Mouse (Mus musculus) embryonic facial prominence, embryonic 11.5 days (tissue): ENCODE data around the gene Rere. TPM values are rescaled to one million over a fixed set of nuclear protein-coding genes. Genes with fewer than 3 reads are reported as not detected.
"Not testable (repeated sequence)": the region's sequence is repeated elsewhere in the genome, so short reads cannot be mapped to it uniquely, and the experiment has no call there.

Experiments
- ATAC-seq: fragments of 200-750 bp; cut with Nextera tagmentation; replicated peaks from 2 replicates; pipeline ENCODE4 v1.8.0; 2017; ENCODE audit warnings: low read depth; ENCODE audit not compliant: insufficient number of reproducible peaks, low FRiP score, low TSS enrichment
- DNase-seq: peaks from one replicate; pipeline ENCODE4 v3.0.0-alpha.2; 2015; ENCODE audit warnings: low spot score
- H3K27ac ChIP-seq: fragments of 300-500 bp; sonication (generic); replicated peaks from 2 replicates; pipeline ENCODE4 v1.5.1; 2014; ENCODE audit warnings: mild to moderate bottlenecking, low read depth, low read length, control low read depth
- H3K27me3 ChIP-seq: fragments of 300-500 bp; sonication (generic); 2 replicates; pipeline ENCODE4 v1.6.1; 2014; ENCODE audit warnings: mild to moderate bottlenecking, low read length, moderate library complexity, mixed read lengths; ENCODE audit not compliant: control insufficient read depth, insufficient read depth
- H3K36me3 ChIP-seq: fragments of 300-500 bp; sonication (generic); replicated peaks from 2 replicates; pipeline ENCODE4 v1.6.1; 2014; ENCODE audit warnings: low read depth, mild to moderate bottlenecking, low read length, moderate library complexity, mixed read lengths; ENCODE audit not compliant: control insufficient read depth, insufficient read depth
- H3K4me1 ChIP-seq: fragments of 300-500 bp; sonication (generic); 2 replicates; pipeline ENCODE4 v1.6.1; 2014; ENCODE audit warnings: low read length, mixed read lengths; ENCODE audit not compliant: control insufficient read depth, insufficient read depth
- H3K4me2 ChIP-seq: fragments of 300-500 bp; sonication (generic); 2 replicates; pipeline ENCODE4 v1.6.1; 2014; ENCODE audit warnings: low read depth, mild to moderate bottlenecking, control low read depth, low read length, moderate library complexity
- H3K4me3 ChIP-seq: fragments of 300-500 bp; sonication (generic); 2 replicates; pipeline ENCODE4 v1.5.1; 2014; ENCODE audit warnings: low read depth, low read length, control low read depth
- H3K9ac ChIP-seq: fragments of 300-500 bp; sonication (generic); replicated peaks from 2 replicates; pipeline ENCODE4 v1.6.1; 2014; ENCODE audit warnings: mild to moderate bottlenecking, control low read depth, low read length
- H3K9me3 ChIP-seq: fragments of 300-500 bp; sonication (generic); replicated peaks from 2 replicates; pipeline ENCODE4 v1.6.1; 2016; ENCODE audit warnings: mild to moderate bottlenecking, low read length, inconsistent platforms, mixed read lengths; ENCODE audit not compliant: control insufficient read depth
- WGBS: fragments of 180-500 bp; shearing (Covaris S2); extraction: QIAGEN DNeasy Blood & Tissue Kit; methylation state at CpG from one replicate; pipeline ENCODE4 v1.1.7; 2014; 5-methylcytosine and 5-hydroxymethylcytosine counted together
- polyA plus RNA-seq: library from polyadenylated mRNA; unstranded; fragments of >200 nt; fragmentation: Nextera tagmentation; extraction: Ambion mirVana; gene quantifications from 2 replicates; pipeline ENCODE4 v1.2.1, GENCODE M21; 2014

The Rere gene
- polyA plus RNA-seq, 1 experiment from 2014 or later: 22.9 TPM

DNA sequence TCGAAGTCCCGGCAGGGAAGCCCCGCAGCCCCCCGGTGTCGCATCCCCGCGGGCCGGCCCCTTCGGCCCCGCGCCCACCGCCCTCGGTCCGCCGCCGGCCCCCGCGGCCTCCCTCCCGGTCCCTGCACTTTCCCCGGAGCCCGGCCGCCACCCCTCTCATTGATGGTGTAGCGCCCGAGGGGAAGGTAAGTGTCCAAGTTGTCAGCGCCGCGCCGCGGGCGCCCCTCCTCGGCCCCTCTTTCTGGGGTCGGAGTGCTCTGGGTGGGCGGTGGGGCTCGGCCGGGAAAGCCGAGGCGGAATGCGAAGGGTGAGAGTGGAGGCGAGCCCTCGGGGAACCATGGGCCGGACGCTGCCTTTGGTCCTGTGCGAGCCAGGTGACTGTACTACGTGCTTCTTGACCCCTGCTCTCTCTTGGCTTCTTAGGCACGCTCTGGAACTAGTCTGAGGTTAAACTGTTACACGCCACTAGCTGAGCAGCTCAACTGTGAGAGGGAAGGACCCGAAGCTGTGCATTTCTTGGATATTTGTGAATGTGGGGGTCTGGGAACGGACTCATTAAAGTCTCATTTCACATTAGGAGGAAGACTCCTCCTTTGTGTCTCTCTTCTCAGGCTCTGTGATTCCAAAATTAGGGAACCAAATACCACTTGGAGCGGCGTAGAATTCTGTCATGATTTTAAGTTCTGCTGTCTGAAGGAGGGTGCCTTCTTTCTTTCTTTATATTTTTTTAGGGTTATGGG lies 615 bp downstream of the Rere start:
- Histone ChIP-seq H3K4me3 (peak overlapping the region; percentile 100), H3K36me3 (no peaks in the 10 kb centered on the region), H3K4me1 (no peaks in the 10 kb centered on the region; the same call in 1 of the 2 replicates), H3K27me3 (no peaks in the 10 kb centered on the region), H3K27ac (peak overlapping the region; percentile 95), H3K4me2 (peak overlapping the region; percentile 65), H3K9me3 (no peaks in the 10 kb centered on the region), H3K9ac (peak overlapping the region; percentile 98)
- peak; percentile 55 for DNase-seq
- no peak for ATAC-seq
- 1% methylated on average over 45 of the region's 50 CpGs for WGBS

DNA sequence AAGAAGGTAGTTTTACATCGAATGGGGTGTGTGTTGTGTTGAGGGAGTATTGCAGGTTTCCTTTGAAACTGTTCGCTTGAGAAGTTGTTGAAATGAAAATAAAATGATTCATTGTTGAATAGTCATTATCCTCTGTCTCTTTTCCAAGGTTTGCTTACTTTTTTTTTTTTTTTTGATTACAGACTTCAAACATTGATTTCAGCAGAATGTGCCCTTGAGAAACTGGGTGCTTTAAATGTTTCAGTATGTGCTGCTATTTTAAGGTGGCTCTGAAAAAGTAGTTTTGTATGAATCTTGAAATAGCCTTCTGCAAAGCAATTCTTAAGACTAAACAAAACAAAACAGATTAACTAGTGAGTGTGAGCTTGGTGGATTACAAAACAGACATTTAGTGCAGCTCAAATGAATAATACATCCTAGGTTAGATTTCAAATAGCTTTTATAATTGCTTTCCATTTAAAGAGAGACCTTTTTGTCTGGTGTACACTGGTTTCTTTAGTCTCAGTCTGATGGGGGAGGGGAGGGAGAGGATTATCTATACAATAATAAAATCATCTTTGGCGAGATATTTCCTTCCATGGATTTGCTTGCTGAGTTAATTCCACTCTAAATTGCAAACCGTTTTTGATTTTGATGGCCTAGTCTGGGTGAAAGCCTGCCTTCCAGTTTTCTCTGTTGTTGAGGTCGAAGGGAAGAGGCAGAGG lies 1.3 kb downstream of the Rere start:
- WGBS: 8% methylated on average over 5 of the region's 5 CpGs
- no peak for ATAC-seq

DNA sequence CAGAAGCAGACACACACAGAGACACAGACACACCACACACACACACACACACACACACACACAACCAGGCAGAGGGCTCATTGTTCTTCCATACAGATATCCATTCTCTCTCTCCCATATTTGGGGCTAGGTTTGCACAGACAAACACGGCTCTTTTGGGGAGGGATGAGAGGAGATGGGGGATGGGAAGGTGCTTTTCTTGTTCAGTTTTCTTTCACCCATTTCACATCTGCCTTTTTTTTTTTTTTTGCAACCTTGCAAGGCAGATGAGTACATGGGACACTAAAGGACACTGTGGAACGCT lies 1.8 kb downstream of the Rere start:
- no peaks in the 10 kb centered on the region for H3K36me3 ChIP-seq
- 14% methylated on average over 2 of the region's 2 CpGs for WGBS
- no peaks in the 10 kb centered on the region for H3K9me3 ChIP-seq
- peak overlapping the region; percentile 46 for H3K9ac ChIP-seq
- H3K4me1 ChIP-seq: no peaks in the 10 kb centered on the region; the same call in 1 of the 2 replicates
- ATAC-seq: no peak
- peak; percentile 28 for DNase-seq
- H3K27ac ChIP-seq: peak overlapping the region; percentile 43; the same call in 1 of the 2 replicates
- no peaks in the 10 kb centered on the region for H3K27me3 ChIP-seq
- H3K4me3 ChIP-seq: peak overlapping the region; percentile 100
- H3K4me2 ChIP-seq: peak overlapping the region; percentile 65

More for the DNA sequence above, 1.3 kb downstream of the Rere start:
- Histone ChIP-seq H3K4me3 (peak overlapping the region; percentile 100), H3K4me2 (peak overlapping the region; percentile 65), H3K27ac (no peak overlapping the region), H3K4me1 (no peaks in the 10 kb centered on the region; the same call in 1 of the 2 replicates), H3K9me3 (no peaks in the 10 kb centered on the region), H3K9ac (peak overlapping the region; percentile 98), H3K27me3 (no peaks in the 10 kb centered on the region), H3K36me3 (no peaks in the 10 kb centered on the region)
- DNase-seq: no peak

- Histone ChIP-seq H3K4me2 (peak overlapping the region; percentile 65), H3K4me1 (no peaks in the 10 kb centered on the region; the same call in 1 of the 2 replicates), H3K9ac (no peak overlapping the region), H3K36me3 (no peaks in the 10 kb centered on the region), H3K4me3 (peak overlapping the region; percentile 100; the same call in 1 of the 2 replicates), H3K9me3 (no peaks in the 10 kb centered on the region), H3K27me3 (no peaks in the 10 kb centered on the region), H3K27ac (no peak overlapping the region)
- no peak for ATAC-seq
- peak; percentile 53 for DNase-seq
- 6% methylated on average over 6 of the region's 6 CpGs for WGBS
These were observed 2.5 kb downstream of the Rere start for GRCm38 (mm10) chr4:150283993-150284392.

DNA sequence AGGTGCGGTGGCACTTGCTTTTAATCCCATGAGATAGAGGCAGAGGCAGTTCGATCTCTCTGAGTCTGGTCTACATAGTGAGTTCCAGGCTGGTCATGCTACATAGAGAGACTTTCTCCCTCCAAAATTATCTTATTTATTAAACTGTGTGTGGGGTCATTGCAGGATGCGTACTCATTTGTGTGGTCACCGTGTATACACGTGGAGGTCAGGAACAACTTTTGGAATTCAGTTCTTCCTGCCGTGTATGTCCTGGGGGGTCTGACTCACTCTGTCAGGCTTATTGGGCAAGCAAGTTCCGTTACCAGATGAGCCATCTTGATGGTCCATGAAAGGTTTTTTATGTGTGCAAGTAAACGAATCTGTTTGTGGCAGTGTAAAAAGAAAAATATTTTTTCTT lies 5.5 kb downstream of the Rere start:
- no peak overlapping the region for H3K4me3 ChIP-seq
- ATAC-seq (no peak), DNase-seq (no peak)
- 92% methylated on average over 8 of the region's 8 CpGs for WGBS
- no peaks in the 10 kb centered on the region; the same call in 1 of the 2 replicates for H3K36me3 ChIP-seq
- H3K9ac ChIP-seq: no peak overlapping the region
- no peak overlapping the region for H3K27ac ChIP-seq
- H3K4me1 ChIP-seq: no peaks in the 10 kb centered on the region; the same call in 1 of the 2 replicates
- no peak overlapping the region for H3K4me2 ChIP-seq
- no peaks in the 10 kb centered on the region for H3K27me3 ChIP-seq
- no peaks in the 10 kb centered on the region for H3K9me3 ChIP-seq

- H3K9ac ChIP-seq, ATAC-seq, H3K9me3 ChIP-seq, H3K4me2 ChIP-seq, H3K4me1 ChIP-seq, H3K27ac ChIP-seq, H3K4me3 ChIP-seq, H3K27me3 ChIP-seq, H3K36me3 ChIP-seq, DNase-seq: not testable (repeated sequence)
- WGBS: 65% methylated on average over 1 of the region's 1 CpGs
These were observed 6.0 kb downstream of the Rere start for GRCm38 (mm10) chr4:150287463-150287862.

- no peak for DNase-seq
These were observed 10.5 kb downstream of the Rere start for GRCm38 (mm10) chr4:150291900-150292299.

GRCm38 (mm10) chr4:150294870-150295269 lies 13.4 kb downstream of the Rere start:
- H3K27me3 ChIP-seq: no peaks in the 10 kb centered on the region
- 94% methylated on average over 7 of the region's 7 CpGs for WGBS
- H3K36me3 ChIP-seq: no peaks in the 10 kb centered on the region; the same call in 1 of the 2 replicates
- no peak overlapping the region for H3K27ac ChIP-seq
- H3K9me3 ChIP-seq: no peaks in the 10 kb centered on the region
- H3K4me2 ChIP-seq: no peak overlapping the region
- ATAC-seq: no peak
- no peaks in the 10 kb centered on the region for H3K4me1 ChIP-seq
- no peak overlapping the region for H3K4me3 ChIP-seq
- DNase-seq: no peak
- no peak overlapping the region for H3K9ac ChIP-seq

More at GRCm38 (mm10) chr4:150291900-150292299, 10.5 kb downstream of the Rere start:
- ATAC-seq: no peak
- Histone ChIP-seq H3K4me2 (no peak overlapping the region), H3K4me1 (no peaks in the 10 kb centered on the region; the same call in 1 of the 2 replicates), H3K4me3 (no peak overlapping the region), H3K9ac (no peak overlapping the region), H3K27me3 (no peaks in the 10 kb centered on the region), H3K36me3 (no peaks in the 10 kb centered on the region; the same call in 1 of the 2 replicates), H3K9me3 (no peaks in the 10 kb centered on the region), H3K27ac (no peak overlapping the region)
- WGBS: 97% methylated on average over 3 of the region's 3 CpGs
